Mouse (Mus musculus): ENCODE data around the gene Meis2. TPM values are rescaled to one million over a fixed set of nuclear protein-coding genes. Genes with fewer than 3 reads are reported as not detected.

Meis2 gene
- total and polyA plus RNA-seq, 3 experiments = 3.1 to 9.8 TPM; not detected in 1

GRCm38 (mm10) chr2:116010469-116010868, 55.2 kb downstream of the Meis2 start:
- no peaks in the 10 kb centered on the region for H3K79me2 ChIP-seq (ENCODE audit: control insufficient read depth, insufficient read depth, low read length, poor library complexity)

GRCm38 (mm10) chr2:116010061-116010460, 55.6 kb downstream of the Meis2 start:
- TF ChIP-seq RAD21 (IDR thresholded peaks at IDR 0.05; ENCODE audit: low read depth, low read length) (no peak), USF2 (IDR thresholded peaks at IDR 0.05; ENCODE audit: borderline replicate concordance in 1 of 2, insufficient read depth in 1 of 2, low read depth in 1 of 2, low read length in 2 of 2) (no peak), ZKSCAN1 (IDR thresholded peaks at IDR 0.05; ENCODE audit: low read depth, low read length) (no peak), MXI1 (IDR thresholded peaks at IDR 0.05; ENCODE audit: low read depth, low read length) (no peak), ZNF384 (IDR thresholded peaks at IDR 0.05; ENCODE audit: low read depth, low read length) (no peak), POLR2AphosphoS2 (IDR thresholded peaks at IDR 0.05; ENCODE audit: low read length) (no peak), MYC (IDR thresholded peaks at IDR 0.05; ENCODE audit: low read depth, low read length) (no peak), EP300 (IDR thresholded peaks at IDR 0.05; ENCODE audit: low read depth in 1 of 2, low read length in 2 of 2) (no peak), MYB (IDR thresholded peaks at IDR 0.05; ENCODE audit: low read depth, low read length) (no peak), TCF12 (IDR thresholded peaks at IDR 0.05; ENCODE audit: low read depth, low read length) (no peak), HCFC1 (IDR thresholded peaks at IDR 0.05; ENCODE audit: low read depth, low read length) (no peak)
- H3K27me3 ChIP-seq (ENCODE audit: control insufficient read depth in 1 of 2, insufficient read depth in 2 of 2, low read length in 2 of 2) = no peaks in the 10 kb centered on the region
- H3K4me3 ChIP-seq (ENCODE audit: control insufficient read depth in 1 of 2, insufficient read depth in 1 of 2, low read depth in 2 of 2, low read length in 2 of 2) = no peak overlapping the region
- peaks cover 3% of the 10 kb centered on the region in 2 experiments; a peak in 2 of 4 replicates for H3K4me1 ChIP-seq (ENCODE audit: control insufficient read depth in 1 of 2, insufficient read depth in 2 of 2, low read length in 2 of 2)
- no peaks in the 10 kb centered on the region for H3K9me3 ChIP-seq (replicated peaks; ENCODE audit: insufficient read depth, low read length)
- H3K9ac ChIP-seq (ENCODE audit: control insufficient read depth, low read depth, low read length, poor library complexity, severe bottlenecking) = no peak overlapping the region
- no peaks in the 10 kb centered on the region for H3K79me2 ChIP-seq (ENCODE audit: control insufficient read depth, insufficient read depth, low read length, poor library complexity)
- peaks cover 0 to 2% of the 10 kb centered on the region in 2 experiments; a peak in 2 of 4 replicates for H3K36me3 ChIP-seq (ENCODE audit: control insufficient read depth in 1 of 2, insufficient read depth in 2 of 2, low read length in 2 of 2)
- no peak overlapping the region for H3K27ac ChIP-seq (ENCODE audit: control insufficient read depth, low read depth, low read length)
- DNase-seq (ENCODE audit: low read depth, low spot score) = no peak

More at GRCm38 (mm10) chr2:116010469-116010868, 55.2 kb downstream of the Meis2 start:
- no peaks in the 10 kb centered on the region for H3K27me3 ChIP-seq (ENCODE audit: control insufficient read depth in 1 of 2, insufficient read depth in 2 of 2, low read length in 2 of 2)
- no peak for DNase-seq (ENCODE audit: low read depth, low spot score)
- H3K4me1 ChIP-seq (ENCODE audit: control insufficient read depth in 1 of 2, insufficient read depth in 2 of 2, low read length in 2 of 2) = peaks cover 3% of the 10 kb centered on the region in 2 experiments; a peak in 2 of 4 replicates
- H3K36me3 ChIP-seq (ENCODE audit: control insufficient read depth in 1 of 2, insufficient read depth in 2 of 2, low read length in 2 of 2) = peaks cover 0 to 2% of the 10 kb centered on the region in 2 experiments; a peak in 2 of 4 replicates
- H3K9ac ChIP-seq (ENCODE audit: control insufficient read depth, low read depth, low read length, poor library complexity, severe bottlenecking) = no peak overlapping the region
- H3K4me3 ChIP-seq (ENCODE audit: control insufficient read depth in 1 of 2, insufficient read depth in 1 of 2, low read depth in 2 of 2, low read length in 2 of 2) = no peak overlapping the region
- no peaks in the 10 kb centered on the region for H3K9me3 ChIP-seq (replicated peaks; ENCODE audit: insufficient read depth, low read length)
- H3K27ac ChIP-seq (ENCODE audit: control insufficient read depth, low read depth, low read length) = no peak overlapping the region
- TF ChIP-seq MYB (IDR thresholded peaks at IDR 0.05; ENCODE audit: low read depth, low read length) (no peak), TCF12 (IDR thresholded peaks at IDR 0.05; ENCODE audit: low read depth, low read length) (no peak), ETS1 (IDR thresholded peaks at IDR 0.05; ENCODE audit: low read depth, low read length) (no peak), NRF1 (IDR thresholded peaks at IDR 0.05; ENCODE audit: insufficient read depth, low read depth, low read length, poor library complexity, severe bottlenecking) (no peak), CHD1 (IDR thresholded peaks at IDR 0.05; ENCODE audit: low read depth, low read length) (no peak)

Data from MEL (cell line).